Mouse (Mus musculus) T-helper 2 cell (primary cell): ENCODE measurements around the gene Polr3f.

Source experiments
- in situ Hi-C: fragments of 300-600 bp; cut with MboI, MseI; formaldehyde crosslinking; loops from one replicate; pipeline ENCODE4 v1.15.1; 2025; ENCODE audit warnings: high pct_unique_total_duplicates

The Polr3f gene

DNA sequence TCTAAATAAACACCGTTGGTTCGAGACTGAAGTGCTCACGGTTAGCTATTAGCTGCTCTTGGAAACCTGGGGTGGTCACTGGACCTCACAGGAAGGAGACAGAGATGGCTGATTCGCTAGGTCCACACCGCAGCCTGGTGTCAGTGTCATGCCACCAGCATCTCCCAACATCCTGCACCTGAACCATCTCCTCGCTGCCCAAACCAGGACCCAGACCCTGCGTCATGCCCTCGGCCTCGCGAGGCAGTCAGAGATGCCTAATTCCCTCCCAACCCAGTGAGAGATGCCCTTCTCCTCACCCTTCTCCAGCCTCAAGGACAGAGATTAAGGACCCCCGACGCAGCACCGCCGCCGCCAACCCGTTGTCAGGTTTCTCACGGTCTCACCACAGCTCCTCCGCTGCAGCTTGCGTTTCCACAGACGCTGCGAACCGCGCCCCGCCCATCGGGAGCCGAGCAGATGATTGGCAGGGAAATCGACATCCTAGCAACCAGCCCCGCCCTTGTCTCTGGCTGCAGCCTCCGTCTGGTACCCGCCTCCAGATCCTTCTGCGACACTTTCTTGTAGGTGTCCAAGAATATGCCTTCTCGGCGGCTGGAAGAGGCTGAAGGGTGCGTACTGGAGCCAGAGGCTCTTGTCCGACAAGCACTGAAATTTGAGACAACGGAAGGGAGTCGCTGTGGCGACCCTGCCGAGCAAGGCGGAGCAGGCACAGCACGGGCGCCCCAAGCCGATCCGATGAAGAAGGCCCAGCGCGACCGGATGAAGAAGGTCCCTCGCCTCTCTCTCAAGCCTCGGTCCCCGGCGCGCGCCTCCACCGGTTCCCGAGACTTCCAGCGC lies at the start of gene Polr3f, which contains the start of gene Dzank1:
Polr3f (plus strand) TSS at position 738 of the 840 bp plus-strand sequence.
Dzank1 (minus strand) TSS at position 434 of the 840 bp plus-strand sequence.
- in situ Hi-C loops: no loop called here

DNA sequence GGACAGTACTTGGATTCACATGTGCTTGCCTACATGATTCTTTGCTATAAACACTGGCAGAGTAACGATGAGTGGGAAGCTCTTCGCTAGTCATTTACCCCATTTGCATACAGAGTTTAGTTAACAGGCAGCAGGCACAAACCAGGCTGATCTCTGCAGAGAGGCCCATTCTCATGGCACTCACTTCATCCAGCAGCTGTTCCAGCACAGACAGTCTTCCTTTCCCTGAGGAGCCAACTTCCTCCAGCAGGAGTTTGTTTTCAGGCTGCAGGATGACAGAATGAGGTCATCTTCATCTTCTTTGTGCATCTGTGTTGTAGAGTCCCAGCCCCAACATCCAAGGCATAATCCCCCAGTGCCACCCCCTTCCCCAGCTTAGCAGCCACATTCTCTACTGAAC lies 48.1 kb upstream of the Polr3f start:
- in situ Hi-C loops: loop anchor here (5.0 kb wide), 1 partner anchor 47 kb away; no protein-coding TSS in a partner anchor

DNA sequence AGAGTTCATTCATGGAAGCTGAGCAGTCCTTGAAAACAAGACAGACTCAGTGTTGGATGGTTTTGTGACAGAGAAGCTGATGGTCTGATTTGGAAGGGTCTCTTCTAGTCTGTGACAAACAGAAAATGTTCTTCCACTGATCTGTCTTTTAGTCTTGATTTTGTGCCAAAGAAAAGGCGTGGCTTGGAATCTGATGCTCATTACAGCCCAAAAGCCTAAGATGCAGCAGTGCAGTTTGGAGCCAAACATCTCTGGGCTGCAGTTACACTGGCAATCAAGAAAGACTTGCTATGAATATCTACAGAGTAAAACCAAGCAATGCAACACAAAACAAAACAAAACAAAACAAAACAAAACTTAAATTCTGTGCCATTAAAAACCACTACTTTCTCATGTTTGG lies 43.4 kb upstream of the Polr3f start:
- in situ Hi-C loops: no loop called here

DNA sequence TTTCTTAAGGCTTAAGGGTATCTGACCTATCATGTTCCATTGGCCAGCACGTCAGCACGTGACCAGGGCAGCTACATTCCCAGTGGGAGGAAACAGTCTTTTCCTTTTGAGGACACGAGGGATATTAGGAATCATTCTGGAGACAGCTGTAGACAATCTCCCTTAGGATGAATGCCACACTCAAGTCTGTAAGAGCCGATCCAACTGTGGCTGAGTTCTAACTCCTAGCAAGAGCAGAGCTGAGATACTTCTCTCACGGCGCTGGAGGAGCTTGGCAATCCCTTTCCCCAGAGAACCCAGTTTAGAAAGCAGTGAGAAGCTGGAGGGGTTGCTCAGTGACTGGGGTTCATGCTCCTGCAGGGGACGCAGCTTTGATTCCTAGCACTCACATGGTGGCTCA lies 42.1 kb upstream of the Polr3f start:
- in situ Hi-C loops: no loop called here

DNA sequence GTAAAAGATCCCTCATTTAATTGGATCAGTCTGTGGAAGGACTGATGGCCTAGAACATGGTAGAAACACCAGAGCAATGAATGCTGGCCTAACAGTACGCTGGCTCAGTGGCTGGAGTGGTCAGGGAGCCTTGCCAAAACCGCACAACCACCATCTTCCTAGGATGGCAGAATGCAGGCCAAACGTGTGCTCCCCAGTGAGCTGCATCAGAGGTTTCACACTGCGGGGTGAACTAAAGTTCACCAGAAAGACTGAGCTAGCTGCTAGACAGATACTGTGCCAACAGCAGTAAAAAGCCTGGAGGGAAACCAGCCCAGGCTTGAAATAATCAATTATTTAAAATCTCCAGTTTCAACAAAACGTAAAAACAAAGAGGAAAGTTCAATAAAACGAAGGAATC lies 40.0 kb upstream of the Polr3f start:
- in situ Hi-C loops: no loop called here

DNA sequence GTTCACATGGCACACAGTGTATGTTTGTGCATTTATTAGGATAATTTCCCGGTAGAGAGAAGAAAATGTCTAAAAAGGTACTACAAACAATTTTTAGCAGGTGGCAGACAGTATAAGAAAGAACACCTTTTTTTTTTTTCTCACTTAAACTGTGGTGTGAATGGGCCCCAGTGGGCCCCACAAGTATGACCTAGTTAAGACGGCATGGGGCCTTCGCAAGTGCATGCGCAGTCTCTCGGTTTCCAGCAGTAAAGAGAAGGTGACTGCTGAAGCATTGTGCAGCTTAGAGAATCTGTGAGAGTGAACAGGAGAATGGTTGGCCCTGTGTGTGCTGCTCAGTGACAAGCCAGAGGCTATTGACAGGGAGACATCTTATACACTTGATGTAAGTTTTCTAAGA lies 38.2 kb upstream of the Polr3f start:
- in situ Hi-C loops: no loop called here

DNA sequence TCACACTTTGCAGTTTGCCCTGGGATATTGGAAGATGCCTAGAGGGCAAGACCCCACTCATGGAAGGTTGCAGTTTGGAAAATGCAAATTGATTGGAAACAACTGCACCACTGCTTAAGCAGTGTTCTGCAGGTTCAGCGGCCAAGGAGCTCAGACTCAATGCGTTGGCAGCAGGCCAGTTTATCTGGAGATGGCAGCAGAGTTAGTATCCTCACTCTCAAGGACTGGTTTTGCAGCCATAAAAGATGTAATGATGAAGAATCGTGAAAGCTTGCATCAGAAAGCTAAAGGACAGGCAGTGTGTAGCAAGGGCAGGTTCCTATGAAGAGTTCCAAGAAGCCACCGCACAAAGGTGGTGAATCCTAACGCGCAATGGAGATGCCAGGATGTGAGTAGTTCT lies 25.4 kb upstream of the Polr3f start:
- in situ Hi-C loops: loop anchor here (10.0 kb wide), 1 partner anchor 1853 kb away; no protein-coding TSS in a partner anchor

DNA sequence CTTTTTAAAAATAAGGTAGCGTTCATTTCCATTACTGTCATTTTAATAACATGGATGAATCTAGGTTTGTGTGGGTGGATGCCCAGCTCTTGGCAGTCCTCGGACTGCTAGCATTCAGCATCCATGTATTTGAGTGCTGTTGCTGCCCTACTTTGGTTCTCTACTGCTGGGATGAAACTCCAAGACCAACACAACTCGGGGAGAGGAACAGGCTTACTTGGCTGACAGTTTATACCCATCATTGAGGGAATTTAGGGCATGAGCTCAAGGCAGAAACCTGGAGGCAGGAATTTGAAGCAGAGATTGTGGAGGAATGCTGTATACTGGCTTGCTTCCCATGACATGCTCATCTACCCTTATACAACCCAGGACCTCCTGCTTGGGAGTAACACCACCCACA lies 12.9 kb upstream of the Polr3f start:
- in situ Hi-C loops: no loop called here

DNA sequence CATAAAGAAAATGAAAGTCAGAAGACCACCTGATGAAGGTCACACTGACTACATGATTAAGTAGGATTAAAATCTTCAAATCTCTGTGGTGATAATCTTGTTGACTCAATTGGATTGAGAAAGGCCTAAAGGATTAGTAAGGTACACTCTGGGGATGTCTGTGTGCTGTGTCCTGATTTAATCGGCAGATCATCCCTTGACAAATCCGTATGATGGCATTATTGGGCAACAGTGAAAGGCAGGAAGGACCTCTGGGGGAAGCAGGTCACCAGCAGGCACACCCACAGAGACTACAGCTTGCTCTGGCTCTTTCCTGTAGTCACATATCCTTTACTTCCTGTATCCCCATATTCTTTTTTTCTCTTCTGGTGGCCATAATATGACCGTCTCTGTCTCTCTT lies 7.7 kb upstream of the Polr3f start:
- in situ Hi-C loops: no loop called here

DNA sequence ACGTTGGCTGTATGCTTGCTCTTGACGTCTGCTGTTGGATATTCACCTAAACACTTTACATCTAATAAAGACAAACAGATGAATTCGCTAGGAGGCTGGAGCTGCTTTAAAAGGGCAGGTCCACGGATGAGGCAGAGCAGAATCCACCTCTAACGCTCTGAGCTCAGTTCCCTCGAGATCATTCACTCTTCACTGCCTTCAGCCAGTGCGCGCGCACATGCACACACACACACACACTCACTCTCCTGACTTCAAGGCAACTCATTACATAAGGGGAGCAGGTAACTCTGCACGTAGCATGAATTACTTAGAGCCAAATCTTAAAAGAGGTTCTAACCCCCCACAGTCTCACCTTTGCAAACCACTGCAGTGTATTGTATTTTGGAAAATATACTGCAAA lies 1.7 kb upstream of the Polr3f start:
- in situ Hi-C loops: no loop called here

DNA sequence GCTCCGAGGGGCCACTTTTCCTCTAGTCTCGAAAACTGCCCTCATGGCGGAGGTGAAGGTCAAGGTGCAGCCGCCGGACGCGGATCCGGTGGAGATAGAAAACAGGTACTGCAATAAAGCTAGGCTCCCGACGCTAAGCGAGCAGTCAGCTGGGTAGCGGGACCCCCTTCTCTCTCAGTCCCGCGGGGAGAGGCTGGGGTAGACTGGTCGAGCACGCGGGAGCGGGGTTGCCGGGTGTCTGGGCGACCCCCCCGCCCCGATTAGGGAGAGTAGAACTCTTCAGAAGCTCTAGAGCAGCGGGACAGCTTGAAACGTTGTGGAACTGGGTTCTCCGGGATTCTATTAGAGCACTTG lies 280 bp downstream of the Polr3f start:
- in situ Hi-C loops: no loop called here

DNA sequence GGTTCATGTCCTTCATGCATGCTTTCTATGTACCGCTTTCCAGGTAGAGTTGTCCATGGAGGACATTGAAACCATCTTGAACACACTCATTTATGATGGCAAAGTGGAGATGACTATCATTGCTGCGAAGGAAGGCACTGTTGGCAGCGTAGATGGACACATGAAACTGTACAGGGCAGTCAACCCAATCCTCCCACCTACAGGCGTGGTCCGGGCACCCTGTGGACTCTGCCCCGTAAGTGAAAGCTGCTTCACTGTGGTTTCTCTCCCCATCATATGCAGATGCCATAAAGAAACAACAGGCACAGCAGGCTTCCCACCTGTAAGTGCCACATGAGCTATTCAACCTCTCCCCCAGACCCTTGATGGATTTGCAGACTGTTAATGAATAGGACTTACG lies 9.6 kb downstream of the Polr3f start:
- in situ Hi-C loops: no loop called here

DNA sequence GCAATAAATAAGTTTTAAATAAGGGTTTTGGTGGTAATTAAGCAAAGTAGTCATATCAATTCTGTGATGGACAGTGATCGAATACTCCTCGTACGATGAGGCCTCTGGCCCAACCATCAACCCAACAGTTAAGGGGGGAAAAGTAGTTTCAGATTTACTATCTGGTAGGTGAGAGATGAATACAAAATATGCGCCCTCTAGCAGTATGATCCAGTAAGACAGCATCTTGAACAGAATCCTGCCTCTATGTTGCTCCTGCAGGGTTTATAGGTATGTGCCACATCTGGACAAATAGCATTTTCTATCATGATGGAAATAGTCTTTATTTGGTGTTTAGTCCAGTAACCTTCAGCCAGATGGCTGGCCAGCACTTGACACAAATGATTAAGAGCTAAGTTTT lies 13.7 kb downstream of the Polr3f start:
- in situ Hi-C loops: loop anchor here (10.0 kb wide), 1 partner anchor 1384 kb away; no protein-coding TSS in a partner anchor

DNA sequence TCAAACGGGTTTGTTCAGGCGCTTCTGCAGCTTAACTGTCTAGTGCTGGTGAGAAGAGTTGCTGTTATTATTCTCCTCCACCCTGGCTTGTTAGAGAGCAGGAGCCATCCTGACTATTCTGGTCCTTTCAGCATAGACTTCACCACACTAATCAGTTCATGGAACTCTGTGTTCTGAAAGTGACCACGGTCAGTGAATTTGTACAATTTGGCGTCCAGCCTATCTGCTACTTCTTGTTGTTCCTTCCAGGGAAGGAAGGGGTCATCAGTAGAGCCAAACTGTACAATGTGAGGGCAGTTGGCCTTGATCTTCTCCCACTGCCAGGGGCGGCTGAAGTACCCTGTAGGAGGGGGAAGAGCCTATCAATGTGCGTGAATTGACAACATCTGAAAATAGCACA lies 16.2 kb downstream of the Polr3f start:
- in situ Hi-C loops: loop anchor here (10.0 kb wide), 1 partner anchor 1381 kb away; no protein-coding TSS in a partner anchor

DNA sequence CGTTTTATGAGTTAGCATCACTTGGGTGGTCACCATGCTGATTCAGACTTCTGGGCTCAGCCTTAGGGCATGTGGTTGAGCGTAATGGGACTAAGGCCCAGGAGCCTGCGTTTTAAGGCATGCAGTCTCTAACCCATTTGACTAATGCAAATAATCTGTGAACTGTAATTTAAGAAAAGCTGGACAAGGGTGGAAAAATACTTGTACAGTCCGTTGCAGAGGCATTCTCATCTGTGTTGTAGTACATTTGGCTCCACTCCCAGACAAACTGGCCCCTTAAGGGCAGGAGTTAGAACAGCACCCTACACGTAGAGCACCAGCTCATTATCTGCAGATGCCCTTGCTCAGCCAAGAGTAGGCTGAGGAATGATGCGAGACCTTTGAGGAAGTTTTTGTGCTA lies 17.1 kb downstream of the Polr3f start:
- in situ Hi-C loops: loop anchor here (10.0 kb wide), 1 partner anchor 1380 kb away; no protein-coding TSS in a partner anchor

DNA sequence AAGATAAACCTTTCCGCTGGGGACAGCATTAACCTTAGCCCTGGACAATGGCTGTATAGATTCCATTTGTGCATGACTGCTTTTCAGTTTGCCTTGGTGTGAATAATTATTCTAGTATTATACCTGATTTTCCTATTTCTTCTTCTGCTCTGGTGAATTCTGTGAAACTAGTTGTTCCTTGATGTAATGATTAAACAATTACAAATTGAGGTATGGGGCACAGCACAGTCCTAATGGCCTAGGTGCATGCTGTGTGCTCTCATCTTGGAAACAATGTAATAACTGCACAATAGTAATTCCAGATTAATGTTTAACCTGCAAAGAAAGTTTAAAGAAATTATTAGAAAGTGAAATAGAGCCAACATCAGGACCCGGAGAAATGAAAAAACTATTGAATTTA lies 17.5 kb downstream of the Polr3f start:
- in situ Hi-C loops: loop anchor here (10.0 kb wide), 1 partner anchor 1380 kb away; no protein-coding TSS in a partner anchor

DNA sequence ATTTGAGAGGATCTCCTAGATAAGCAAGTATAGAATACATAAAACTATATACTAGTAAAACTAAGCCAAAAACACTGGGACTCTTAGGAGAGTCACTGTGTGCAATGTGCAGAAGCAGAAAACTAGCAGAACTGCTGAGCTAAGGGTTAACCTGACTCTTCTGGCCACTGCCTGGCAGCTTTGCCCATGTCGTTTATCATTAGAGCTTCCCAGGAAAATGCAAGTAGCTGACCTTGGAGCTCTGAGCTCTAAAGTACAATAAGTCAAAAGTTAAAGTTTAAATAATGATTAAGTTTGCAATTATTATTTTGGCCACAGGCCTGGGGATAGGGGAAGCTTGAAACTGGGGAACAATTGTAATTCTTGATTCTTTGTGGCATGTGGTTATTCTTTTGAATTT lies 18.0 kb downstream of the Polr3f start:
- in situ Hi-C loops: loop anchor here (10.0 kb wide), 1 partner anchor 1379 kb away; no protein-coding TSS in a partner anchor

DNA sequence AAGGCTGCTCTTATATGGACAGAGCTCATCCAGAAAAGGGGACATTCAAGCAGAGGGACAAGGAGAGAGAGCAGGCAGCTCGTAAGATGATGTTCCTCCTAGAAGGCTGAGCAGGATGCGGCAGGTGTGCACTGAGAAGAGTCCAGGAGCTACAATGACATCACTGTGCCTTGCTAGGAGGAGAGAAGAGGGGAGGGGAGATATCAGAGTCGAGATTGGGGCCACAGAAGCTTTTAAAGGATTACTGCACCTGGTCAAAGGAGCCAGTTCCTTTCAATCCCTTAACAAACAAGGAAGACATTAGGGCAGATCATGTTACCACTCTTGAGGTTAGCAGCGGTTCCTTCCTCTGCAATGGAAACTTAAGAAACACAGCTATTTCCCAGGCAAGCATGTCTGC lies 20.0 kb downstream of the Polr3f start:
- in situ Hi-C loops: loop anchor here (10.0 kb wide), 1 partner anchor 1377 kb away; no protein-coding TSS in a partner anchor

DNA sequence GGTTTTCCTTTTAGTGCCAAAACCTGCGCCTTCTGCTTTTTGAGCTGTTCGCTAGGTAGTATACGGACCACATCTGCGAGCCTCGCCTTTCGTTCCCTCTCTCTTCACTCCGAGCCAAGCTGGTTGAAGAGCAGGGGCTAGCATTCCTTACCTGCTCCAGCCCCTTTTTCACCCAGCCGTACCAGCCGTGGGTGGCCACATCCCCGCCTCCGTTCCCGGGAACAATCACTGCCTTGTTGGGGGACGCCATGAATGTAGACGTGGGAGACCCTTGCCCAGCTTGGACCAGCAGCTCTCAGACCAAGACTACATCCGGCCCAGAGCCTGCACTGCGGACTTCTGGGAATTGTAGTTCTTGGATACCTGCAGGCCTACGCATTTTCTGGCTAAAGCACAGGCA lies 23.0 kb downstream of the Polr3f start, which contains the start of gene Rbbp9:
Rbbp9 (minus strand) TSS at position 341 of the 400 bp plus-strand sequence.
- in situ Hi-C loops: loop anchor here (5.0 to 25.0 kb wide), 2 partner anchors 42 to 288 kb away; partner anchors contain the start of genes Mgme1, Smim26 and Snx5

DNA sequence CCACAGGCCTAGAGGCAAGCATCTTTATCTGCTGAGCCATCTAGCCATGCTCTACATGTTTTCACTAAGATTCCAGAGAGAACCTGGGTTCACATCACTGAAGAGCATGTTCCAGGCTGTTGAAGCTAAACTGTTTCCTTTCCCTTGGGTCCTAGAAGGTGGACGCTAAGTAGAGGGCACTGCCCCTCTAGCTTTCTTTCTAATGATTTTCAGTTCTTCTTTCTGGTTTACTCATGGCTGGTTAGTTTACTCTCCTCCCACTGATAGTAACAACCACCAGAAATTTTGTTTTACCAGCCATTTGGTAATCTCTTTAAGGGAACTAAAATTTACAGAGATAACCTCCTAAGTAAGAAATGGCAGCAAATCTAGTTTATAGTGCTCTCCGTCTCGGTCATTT lies 26.4 kb downstream of the Polr3f start:
- in situ Hi-C loops: loop anchor here (5.0 to 25.0 kb wide), 2 partner anchors 38 to 292 kb away; partner anchors contain the start of genes Mgme1, Smim26 and Snx5

DNA sequence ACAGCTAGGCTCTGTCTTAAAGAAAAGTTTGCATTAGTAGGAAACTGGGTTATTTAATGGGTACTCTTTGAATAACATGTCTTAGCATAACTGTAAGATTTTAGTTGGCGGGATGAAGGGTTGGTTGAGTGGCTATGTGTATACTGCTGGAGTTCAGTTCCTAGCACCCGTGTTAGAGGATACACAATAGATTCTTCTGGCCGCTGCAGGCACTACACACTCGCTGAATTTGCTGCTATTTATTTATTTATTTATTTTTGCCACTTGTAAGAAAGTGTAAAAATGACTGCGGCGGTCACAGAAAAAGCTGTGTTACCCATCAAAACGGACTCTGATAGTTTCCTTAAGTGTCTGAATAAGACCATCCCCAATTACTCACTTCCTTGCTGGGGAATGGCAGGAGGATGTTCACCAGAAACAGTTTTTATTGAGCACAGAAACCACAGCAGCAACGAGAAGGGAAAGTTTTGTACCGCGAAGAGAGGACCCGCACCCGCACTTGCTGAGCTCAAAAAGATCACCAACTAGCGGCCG lies 27.8 kb downstream of the Polr3f start:
- in situ Hi-C loops: loop anchor here (25.0 kb wide), 1 partner anchor 293 kb away; the partner anchor contains the start of genes Mgme1 and Snx5

DNA sequence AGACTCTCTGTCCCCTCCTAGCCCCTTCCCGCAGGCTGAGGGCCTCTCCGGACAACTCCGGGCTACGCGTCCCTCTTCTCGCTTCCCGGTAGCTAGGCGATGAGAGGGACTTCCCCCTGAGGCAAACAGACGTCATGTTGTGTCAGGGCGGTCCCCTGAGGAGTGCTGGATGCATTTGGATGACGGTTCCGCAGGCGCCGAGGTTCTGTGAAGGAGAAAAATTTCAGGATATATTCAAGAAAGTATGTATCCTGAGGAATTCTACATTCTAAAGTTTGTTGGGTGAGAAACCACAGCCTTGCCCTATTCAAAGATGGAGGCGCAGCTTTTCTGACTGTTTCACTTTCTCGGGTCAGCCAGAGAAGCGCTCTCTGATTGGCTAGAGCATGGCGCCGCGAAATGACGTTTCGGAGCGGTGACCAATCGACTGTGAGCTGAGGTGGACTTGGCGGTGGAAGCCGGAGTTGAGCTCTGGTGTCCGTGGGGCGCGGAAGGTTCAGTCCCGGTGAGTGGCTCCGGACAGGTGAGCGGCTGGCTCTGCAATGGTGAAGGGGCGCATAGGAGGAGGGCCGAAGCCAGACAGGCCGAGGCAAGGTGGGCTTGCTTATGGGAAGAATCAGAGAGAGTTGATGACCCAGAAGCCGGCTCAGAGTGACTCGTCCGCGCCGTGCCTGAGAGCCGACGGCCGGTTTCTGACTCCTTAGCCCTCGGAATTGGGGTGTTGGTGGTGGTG lies 28.5 kb downstream of the Polr3f start, which contains the start of gene Sec23b:
Sec23b (plus strand) TSS at position 410 of the 733 bp plus-strand sequence.
- in situ Hi-C loops: loop anchor here (25.0 kb wide), 1 partner anchor 294 kb away; the partner anchor contains the start of genes Mgme1 and Snx5
